Mouse (Mus musculus): Measurements from ENCODE around the gene Fgfr2. TPM values are rescaled to one million over a fixed set of nuclear protein-coding genes. Genes with fewer than 3 reads are reported as not detected.
"Not testable (repeated sequence)": the region's sequence is repeated elsewhere in the genome, so short reads cannot be mapped to it uniquely, and the experiment has no call there.

The Fgfr2 gene
- polyA plus RNA-seq, 1 experiment from 2014 or later, result not detected

DNA sequence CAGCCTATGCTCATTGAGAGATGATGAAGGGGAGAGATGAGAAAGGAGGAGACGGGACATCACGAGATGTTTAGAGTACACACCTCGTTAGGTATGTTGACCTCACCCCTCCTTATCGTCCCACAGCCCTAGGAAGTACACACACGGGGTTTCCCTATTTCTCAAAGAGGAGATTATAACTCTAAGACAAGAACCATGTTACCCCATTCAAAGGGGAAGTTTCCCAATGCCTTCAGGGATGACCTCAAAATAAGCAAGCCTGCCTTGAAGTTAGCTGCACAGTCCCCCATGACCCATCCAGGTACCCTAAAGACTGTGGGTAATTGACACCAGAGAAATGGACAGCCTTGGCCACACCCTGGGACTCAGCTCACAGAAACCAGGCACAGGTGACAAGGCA is 657.3 kb downstream of the Fgfr2 start:
- Histone ChIP-seq H3K36me3 (ENCODE audit: inconsistent target) (no peaks in the 10 kb centered on the region), H3K4me3 (ENCODE audit: inconsistent target) (no peak overlapping the region), H3K27ac (no peak overlapping the region), H3K79me2 (ENCODE audit: inconsistent target) (no peaks in the 10 kb centered on the region)
- 50% methylated on average over 5 of the region's 5 CpGs for whole genome bisulfite sequencing (ENCODE audit: missing documents)

DNA sequence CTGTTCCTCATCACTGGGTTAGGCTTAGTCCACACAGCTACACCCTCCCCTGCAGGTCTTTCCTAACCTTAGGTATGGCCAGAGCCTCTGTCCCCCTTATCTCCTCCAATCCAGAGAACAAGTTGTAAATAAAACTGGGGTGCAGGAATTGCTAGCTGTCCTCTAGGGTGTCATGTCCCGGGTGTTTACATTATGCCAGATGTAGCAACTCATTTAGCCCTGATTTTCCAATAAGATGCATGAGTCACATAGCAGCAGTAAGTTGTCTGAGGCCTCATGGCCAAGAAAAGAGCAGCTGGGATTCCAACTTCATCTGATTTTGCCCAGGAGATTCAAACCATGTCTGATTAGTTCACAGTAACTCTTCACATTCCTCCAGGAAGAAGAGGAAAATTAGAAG is 658.3 kb downstream of the Fgfr2 start:
- no peaks in the 10 kb centered on the region for H3K36me3 ChIP-seq (ENCODE audit: inconsistent target)
- H3K79me2 ChIP-seq (ENCODE audit: inconsistent target), result no peaks in the 10 kb centered on the region
- no peak overlapping the region for H3K27ac ChIP-seq
- no peak overlapping the region for H3K4me3 ChIP-seq (ENCODE audit: inconsistent target)
- 94% methylated on average over 1 of the region's 1 CpGs for WGBS (ENCODE audit: missing documents)

DNA sequence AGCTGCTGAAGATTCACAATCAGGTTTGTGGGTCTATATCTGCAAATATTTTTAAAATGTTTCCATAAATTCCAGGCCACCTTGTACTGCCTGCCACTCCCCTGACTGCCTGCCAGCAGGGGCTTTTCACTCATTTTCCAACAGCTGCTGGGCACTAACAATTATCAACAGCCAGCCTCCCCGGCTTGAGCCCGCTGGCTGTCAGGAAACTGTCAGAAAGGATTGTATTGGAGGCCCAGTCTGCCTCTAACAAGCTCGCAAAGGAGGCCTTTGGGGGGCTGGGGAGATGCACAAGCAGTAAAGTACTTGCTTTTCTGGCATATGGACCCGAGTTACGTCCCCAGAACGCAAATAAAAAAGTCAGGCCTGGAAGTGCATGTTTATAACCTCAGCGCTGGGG is 664.7 kb downstream of the Fgfr2 start:
- WGBS (ENCODE audit: missing documents), result 85% methylated on average over 7 of the region's 7 CpGs
- Histone ChIP-seq H3K27ac (no peak overlapping the region), H3K36me3 (ENCODE audit: inconsistent target) (no peaks in the 10 kb centered on the region), H3K4me3 (ENCODE audit: inconsistent target) (no peak overlapping the region), H3K79me2 (ENCODE audit: inconsistent target) (no peaks in the 10 kb centered on the region)

DNA sequence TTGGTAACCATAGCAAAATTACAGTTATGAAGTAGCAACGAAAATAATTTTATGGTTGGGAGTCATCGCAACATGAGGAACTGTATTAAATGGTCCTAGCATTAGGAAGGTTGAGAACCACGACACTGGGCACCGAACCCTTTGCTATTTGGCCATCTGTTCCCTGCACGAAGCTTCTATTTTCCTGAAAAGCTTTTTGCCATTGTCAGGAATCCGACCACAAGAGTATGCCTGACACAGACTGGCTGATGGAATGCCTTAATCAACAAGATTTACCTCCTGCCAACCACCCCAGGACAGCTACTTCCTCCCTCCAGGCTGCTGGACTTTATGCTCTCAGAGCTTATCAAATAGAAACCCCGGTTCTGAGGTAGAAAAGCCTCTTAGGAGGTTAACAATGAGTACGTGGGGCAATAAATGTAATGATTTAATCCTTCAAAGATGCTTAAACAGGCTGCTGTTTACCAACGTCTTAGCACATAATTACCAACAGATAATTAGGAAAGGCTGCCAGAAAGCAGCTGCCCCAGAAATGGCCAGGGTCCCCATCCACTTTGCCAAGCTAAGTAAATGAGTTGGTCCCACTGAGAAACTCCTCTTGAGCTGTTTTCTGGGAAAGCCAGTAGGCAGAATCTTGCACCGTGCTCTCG is 668.0 kb downstream of the Fgfr2 start:
- Histone ChIP-seq H3K36me3 (ENCODE audit: inconsistent target) (no peaks in the 10 kb centered on the region), H3K4me3 (ENCODE audit: inconsistent target) (no peak overlapping the region)
- 45% methylated on average over 11 of the region's 11 CpGs for WGBS (ENCODE audit: missing documents)

DNA sequence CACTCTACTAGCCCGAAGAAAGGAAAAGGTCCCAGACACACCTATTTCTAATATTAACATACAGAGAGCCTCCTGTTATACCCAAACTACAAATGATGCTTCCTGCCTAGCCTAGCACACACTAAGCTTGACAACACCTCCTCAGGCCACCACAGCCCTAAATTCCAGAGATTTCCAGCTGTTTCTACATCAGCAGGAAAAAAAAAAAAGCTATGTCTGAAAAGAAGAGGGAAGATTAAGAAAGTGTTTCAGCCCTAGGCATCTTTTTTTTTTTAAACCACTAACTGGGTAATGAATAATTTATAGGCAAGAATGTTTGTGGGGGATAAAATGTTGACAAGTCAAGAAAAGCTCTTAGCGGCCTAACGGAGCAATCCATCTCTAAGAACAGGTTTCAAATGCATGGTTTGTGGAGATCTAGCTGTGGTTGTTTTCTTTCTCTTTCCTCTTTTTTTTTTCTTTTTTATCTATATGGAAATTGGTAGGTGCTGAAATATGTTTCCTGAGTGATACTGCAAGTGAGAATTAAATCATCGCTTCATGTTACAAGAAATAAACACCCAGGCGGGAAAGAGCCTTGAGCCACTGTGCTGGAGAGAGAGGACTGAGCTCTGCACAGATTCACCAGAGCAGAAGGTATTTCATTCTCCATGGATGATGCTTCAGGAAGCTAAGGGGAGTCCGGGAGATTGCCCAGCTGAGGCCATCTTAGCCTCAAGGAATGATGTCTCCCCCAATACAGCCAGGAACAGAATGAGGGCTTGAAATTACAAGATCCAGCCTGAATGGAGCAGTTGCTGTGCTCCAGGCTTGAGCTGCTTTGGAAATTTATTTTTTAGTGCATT is 673.0 kb downstream of the Fgfr2 start:
- no peak overlapping the region for H3K27ac ChIP-seq
- no peaks in the 10 kb centered on the region for H3K79me2 ChIP-seq (ENCODE audit: inconsistent target)
- WGBS (ENCODE audit: missing documents), result 64% methylated on average over 6 of the region's 6 CpGs
- H3K36me3 ChIP-seq (ENCODE audit: inconsistent target), result no peaks in the 10 kb centered on the region
- H3K4me3 ChIP-seq (ENCODE audit: inconsistent target), result no peak overlapping the region

More for the DNA sequence above, 668.0 kb downstream of the Fgfr2 start:
- no peak overlapping the region for H3K27ac ChIP-seq
- H3K79me2 ChIP-seq (ENCODE audit: inconsistent target), result no peaks in the 10 kb centered on the region

DNA sequence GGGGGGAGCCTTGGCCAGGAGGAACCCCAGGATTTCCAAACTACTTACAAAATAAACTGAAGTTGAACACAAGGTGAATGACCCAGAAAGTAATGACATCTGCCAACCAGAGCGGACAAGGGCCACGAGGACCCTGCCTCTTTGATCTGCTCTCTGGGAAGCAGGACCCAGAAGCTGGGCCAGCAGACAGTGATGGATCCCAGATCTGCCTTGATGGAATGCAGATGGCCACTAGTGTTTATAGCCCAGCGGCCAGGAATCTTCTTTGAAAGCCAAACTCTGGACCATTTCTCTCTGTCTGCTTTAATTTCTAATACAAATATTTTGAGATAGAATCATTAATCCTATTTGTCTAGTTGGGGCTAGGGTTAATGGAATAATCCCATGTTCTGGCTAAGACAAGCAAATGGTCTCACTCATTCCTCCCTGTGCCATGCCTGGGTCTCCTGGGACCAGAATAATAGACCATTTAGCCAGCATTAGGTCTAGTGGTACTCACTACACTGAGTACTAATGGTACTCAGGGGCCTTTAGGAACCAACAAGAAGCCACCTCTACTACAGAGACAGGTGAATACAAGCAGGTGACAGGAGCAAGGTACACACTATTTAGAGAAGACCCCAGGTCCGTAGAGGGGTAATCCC is 674.5 kb downstream of the Fgfr2 start:
- Histone ChIP-seq H3K36me3 (ENCODE audit: inconsistent target) (no peaks in the 10 kb centered on the region), H3K4me3 (ENCODE audit: inconsistent target) (no peak overlapping the region), H3K79me2 (ENCODE audit: inconsistent target) (no peaks in the 10 kb centered on the region), H3K27ac (no peak overlapping the region)
- WGBS (ENCODE audit: missing documents), result 93% methylated on average over 4 of the region's 4 CpGs

DNA sequence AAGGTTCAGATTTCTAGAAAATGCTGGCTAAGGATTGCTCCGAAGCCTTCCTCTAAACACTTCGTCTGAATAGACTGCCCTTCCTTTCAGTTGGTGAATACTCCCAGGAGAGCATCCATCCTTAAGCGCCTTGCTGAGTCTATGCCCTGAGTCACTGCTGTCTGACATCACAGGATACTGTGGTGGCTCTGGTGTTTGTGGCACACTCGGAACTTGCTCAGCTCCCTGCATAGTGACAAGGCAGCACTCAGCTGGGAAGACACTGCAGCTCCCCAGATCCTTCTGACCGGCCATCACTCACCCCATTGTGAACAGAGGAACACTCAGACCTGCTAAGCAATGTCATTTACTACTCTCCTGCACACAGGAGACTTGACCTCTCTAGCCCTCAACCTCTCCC is 675.6 kb downstream of the Fgfr2 start:
- no peak overlapping the region for H3K4me3 ChIP-seq (ENCODE audit: inconsistent target)
- H3K79me2 ChIP-seq (ENCODE audit: inconsistent target), result no peaks in the 10 kb centered on the region
- no peak overlapping the region for H3K27ac ChIP-seq
- WGBS (ENCODE audit: missing documents), result 84% methylated on average over 5 of the region's 5 CpGs
- H3K36me3 ChIP-seq (ENCODE audit: inconsistent target), result no peaks in the 10 kb centered on the region

DNA sequence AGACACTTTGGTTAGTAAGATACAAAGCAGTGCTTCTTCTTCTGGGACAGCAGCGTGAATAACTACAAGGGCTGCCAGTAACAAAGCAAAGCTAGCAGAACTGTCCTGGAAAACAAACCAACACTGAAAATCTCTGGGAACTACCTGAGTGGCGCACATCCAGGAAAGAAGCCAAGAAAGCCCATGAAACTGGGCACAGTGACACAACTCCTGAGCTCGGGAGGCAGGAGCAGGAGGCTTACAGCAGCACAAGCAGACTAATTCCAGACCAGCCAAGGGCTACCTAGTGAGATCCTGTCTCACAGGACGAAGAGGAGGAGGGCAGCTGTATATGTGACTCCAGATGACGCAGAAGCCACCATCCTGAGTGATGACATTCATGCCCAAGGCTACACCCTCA is 676.3 kb downstream of the Fgfr2 start:
- Histone ChIP-seq H3K36me3 (ENCODE audit: inconsistent target) (no peaks in the 10 kb centered on the region), H3K27ac (no peak overlapping the region), H3K4me3 (ENCODE audit: inconsistent target) (no peak overlapping the region), H3K79me2 (ENCODE audit: inconsistent target) (no peaks in the 10 kb centered on the region)
- 92% methylated on average over 5 of the region's 5 CpGs for WGBS (ENCODE audit: missing documents)

DNA sequence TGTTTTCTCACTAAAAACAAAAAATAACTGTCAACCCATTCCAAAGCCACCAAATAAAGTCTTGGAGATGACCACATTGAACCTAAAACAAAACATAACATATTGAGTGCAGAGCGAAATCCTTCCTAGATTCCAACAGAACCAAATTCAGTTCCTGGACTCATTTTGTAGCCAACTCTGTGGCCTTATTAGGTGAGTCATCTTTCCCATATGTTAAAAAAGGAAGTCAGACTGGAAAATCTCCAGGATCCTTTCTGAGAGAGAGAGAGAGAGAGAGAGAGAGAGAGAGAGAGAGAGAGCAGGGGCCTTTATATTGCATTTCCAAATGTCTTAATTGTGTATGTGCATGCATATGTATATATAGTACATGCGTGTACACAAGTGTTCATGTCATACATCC is 678.9 kb downstream of the Fgfr2 start:
- Histone ChIP-seq H3K79me2 (ENCODE audit: inconsistent target) (no peaks in the 10 kb centered on the region), H3K27ac (no peak overlapping the region), H3K36me3 (ENCODE audit: inconsistent target) (no peaks in the 10 kb centered on the region), H3K4me3 (ENCODE audit: inconsistent target) (no peak overlapping the region)
- WGBS (ENCODE audit: missing documents), result 94% methylated on average over 2 of the region's 2 CpGs

DNA sequence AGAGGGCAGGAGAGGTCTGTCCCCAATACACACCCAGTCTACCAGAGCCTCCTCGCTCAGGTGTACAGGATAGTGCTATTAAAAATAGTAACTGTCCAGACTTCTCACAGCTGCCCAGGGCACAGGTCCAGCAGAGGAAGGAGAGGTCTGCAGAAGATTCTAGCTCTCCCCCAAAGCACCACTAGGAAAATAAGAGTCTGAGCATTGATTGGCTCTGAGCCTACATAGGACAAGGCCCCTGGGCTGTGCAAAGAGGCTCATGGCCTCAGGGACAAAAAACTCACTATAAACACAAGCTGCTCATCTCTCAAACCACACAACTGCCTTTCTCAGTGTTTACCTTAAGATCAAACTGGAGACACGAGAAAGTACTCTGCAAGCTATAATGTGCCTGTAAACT is 679.4 kb downstream of the Fgfr2 start:
- Histone ChIP-seq H3K4me3 (ENCODE audit: inconsistent target) (no peak overlapping the region), H3K36me3 (ENCODE audit: inconsistent target) (no peaks in the 10 kb centered on the region), H3K27ac (no peak overlapping the region), H3K79me2 (ENCODE audit: inconsistent target) (no peaks in the 10 kb centered on the region)
- WGBS (ENCODE audit: missing documents), result 95% methylated on average over 2 of the region's 2 CpGs

DNA sequence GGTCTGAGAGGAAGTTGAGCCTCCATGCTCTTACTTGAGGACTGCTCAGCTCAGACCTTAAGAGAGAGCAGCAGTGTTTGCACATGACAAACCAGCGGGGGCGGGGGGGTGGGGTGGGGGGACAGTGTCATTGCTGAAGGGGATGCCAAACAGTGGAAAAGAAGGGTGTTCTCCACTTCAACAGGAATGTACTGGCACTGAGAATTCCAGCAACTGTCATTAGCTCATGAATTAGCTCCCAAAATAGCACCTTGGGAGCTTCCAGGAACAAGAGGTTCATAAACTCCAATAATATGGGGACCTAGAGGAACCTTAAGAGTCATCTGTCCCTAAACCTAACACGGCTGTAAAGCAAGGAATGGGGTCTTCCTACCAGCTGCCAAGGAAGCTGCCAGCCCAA is 680.0 kb downstream of the Fgfr2 start:
- Histone ChIP-seq H3K79me2 (ENCODE audit: inconsistent target) (no peaks in the 10 kb centered on the region), H3K4me3 (ENCODE audit: inconsistent target) (no peak overlapping the region), H3K27ac (no peak overlapping the region), H3K36me3 (ENCODE audit: inconsistent target) (no peaks in the 10 kb centered on the region)
- WGBS (ENCODE audit: missing documents), result 96% methylated on average over 3 of the region's 3 CpGs

DNA sequence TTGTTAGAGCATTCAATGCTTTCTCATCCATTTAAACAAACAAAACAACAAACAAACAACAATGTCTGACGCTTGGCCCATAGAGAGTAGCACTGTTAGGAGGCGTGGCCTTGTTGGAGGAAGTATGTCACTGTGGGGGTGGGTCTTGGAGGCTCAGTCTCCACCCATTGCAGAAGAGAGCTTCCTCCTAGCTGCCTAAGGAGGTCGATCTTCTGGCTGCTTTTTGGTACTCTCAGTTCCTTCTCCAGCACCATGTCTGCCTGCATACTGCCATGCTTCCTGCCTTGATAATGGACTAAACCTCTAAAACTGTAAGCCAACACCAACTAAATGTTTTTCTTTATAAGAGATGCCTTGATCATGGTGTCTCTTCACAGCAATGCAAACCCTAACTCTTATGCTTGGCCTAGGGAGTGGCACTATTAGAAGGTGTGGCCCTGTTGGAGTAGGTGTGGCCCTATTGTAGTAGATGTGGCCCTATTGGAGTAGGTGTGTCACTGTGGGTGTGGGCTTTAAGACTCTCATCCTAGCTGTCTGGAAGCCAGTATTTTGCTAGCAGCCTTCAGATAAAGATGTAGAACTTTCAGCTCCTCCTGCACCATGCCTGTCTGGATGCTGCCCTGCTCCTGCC is 680.9 kb downstream of the Fgfr2 start:
- not testable (repeated sequence) for H3K79me2 ChIP-seq (ENCODE audit: inconsistent target); H3K36me3 ChIP-seq (ENCODE audit: inconsistent target); H3K27ac ChIP-seq; H3K4me3 ChIP-seq (ENCODE audit: inconsistent target)
- WGBS (ENCODE audit: missing documents), result 66% methylated on average over 3 of the region's 3 CpGs

DNA sequence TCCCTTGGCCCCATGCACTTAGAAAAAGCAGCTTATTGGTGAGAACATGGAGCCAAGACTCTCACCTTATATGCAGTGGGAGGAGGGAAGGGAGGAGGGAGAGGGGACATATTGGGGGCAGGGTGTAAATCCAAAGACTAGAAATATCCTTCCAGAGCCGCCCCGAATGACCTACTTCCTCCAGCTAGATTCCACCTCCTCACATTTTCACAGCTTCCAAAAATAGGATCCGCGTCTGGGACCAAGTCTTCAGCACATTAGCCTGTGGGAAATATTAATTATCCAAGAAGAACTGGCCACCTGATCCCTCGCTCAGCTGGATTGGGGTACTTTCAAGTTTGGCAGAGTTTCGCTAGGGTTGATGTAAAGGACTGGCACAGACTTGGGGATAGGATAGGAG is 683.2 kb downstream of the Fgfr2 start:
- 94% methylated on average over 4 of the region's 6 CpGs for WGBS (ENCODE audit: missing documents)
- no peak overlapping the region for H3K4me3 ChIP-seq (ENCODE audit: inconsistent target)

DNA sequence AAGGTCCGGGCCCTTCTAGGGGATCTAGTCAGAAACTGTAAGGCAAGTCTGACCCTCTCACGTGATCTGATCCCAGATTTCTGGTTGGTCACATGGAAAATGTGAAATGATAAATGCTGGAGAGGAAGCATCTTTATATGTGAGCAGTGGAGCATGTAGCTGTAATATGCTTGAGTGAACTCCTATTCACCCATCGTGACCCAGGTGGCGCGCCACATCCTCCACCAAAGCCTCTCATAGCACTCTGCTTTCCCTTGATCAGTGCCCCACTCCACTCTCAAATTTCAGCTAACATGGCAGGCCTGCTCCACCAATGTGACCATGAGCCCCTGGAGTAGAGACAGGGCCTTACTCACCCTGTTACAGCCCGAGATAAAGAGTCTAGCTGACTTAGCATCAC is 685.1 kb downstream of the Fgfr2 start:
- 98% methylated on average over 6 of the region's 6 CpGs for WGBS (ENCODE audit: missing documents)
- Histone ChIP-seq H3K79me2 (ENCODE audit: inconsistent target) (no peaks in the 10 kb centered on the region), H3K36me3 (ENCODE audit: inconsistent target) (no peaks in the 10 kb centered on the region), H3K4me3 (ENCODE audit: inconsistent target) (no peak overlapping the region), H3K27ac (no peak overlapping the region)

More for the DNA sequence above, 683.2 kb downstream of the Fgfr2 start:
- H3K36me3 ChIP-seq (ENCODE audit: inconsistent target), result no peaks in the 10 kb centered on the region
- no peak overlapping the region for H3K27ac ChIP-seq
- H3K79me2 ChIP-seq (ENCODE audit: inconsistent target), result no peaks in the 10 kb centered on the region

DNA sequence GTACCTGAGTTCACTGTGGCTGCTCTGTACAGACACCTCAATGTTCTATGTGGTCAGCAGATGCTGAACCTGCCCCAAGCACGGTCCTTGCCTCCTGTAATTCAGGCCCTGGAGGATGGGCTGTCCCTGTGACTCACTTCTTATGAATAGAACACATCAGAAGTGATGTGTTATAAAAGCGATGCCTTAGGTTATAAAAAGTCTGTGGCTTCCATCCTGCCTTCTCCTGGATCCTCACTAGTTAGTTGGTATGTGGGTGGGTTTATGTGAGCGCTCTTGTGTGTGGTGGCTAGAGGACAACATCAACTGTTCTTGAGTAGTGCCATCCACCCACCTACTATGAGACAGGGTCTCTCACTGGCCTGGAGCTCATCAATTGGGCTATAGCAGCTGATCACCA is 685.7 kb downstream of the Fgfr2 start:
- no peak overlapping the region for H3K27ac ChIP-seq
- H3K4me3 ChIP-seq (ENCODE audit: inconsistent target), result no peak overlapping the region
- no peaks in the 10 kb centered on the region for H3K79me2 ChIP-seq (ENCODE audit: inconsistent target)
- WGBS (ENCODE audit: missing documents), result 85% methylated on average over 3 of the region's 3 CpGs
- H3K36me3 ChIP-seq (ENCODE audit: inconsistent target), result no peaks in the 10 kb centered on the region

Data from macrophage (primary cell).